Mouse (Mus musculus): Measurements from ENCODE around the gene 1110004F10Rik.

DNA sequence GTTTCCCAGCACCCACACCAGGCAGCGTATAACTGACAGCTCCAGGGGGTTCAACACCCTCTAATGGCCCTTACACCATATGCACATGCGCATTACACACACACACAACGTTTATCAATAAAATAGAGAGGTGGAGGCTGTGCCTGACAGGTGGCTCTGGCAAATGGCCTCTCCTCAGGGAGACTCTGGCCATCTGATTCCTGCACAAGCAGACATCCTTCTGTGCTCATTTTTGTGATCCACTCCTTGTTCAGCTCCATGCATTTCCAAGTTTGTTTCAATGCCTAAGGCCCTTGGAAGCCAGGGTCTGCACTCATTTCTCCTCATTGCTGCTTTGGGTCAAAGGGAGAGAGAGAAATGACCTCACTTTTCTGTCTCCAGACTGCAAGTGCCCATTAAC, 71.5 kb downstream of the 1110004F10Rik start:
- no peak for TF ChIP-seq EP300 (IDR thresholded peaks at IDR 0.05)
- TF ChIP-seq CTCF (IDR thresholded peaks at IDR 0.05), result no peak

Measured in lung, postnatal 0 days (tissue).